Mouse (Mus musculus): ENCODE data around the gene Dnajb4. TPM values are rescaled to one million over a fixed set of nuclear protein-coding genes. Genes with fewer than 3 reads are reported as not detected.
"Not testable (repeated sequence)": the region's sequence is repeated elsewhere in the genome, so short reads cannot be mapped to it uniquely, and the experiment has no call there.

Dnajb4 gene
- polyA plus RNA-seq, 1 experiment: 26.0 TPM

DNA sequence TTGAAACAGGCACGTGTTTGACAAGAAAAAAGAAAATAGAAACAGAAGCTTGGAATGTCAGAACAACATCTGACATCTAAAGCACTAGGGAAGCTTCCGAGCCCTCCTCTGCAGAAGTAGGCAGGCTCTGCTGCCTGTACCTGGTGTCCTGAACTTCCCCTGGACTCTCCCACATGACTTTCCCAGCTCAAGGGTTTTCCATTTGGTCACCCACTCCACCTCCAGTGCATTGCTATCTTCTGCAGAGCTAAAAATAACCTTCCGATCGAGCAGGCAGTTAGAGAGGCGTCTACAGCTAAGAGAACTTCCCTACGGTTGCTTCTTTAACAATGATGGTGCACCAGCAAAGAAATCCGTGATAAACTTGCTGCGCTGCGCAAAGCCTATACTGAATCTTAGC is 76.5 kb downstream of the Dnajb4 start:
- Histone ChIP-seq H3K27ac (ENCODE audit: insufficient read depth, low read depth, low read length) (no peak overlapping the region), H3K4me1 (ENCODE audit: control insufficient read depth, insufficient read depth, low read length) (peaks cover 8% of the 10 kb centered on the region), H3K4me3 (ENCODE audit: insufficient read depth, low read length) (no peak overlapping the region)
- no peak for TF ChIP-seq CTCF (IDR thresholded peaks at IDR 0.05; ENCODE audit: low read depth, low read length)
- TF ChIP-seq POLR2A (IDR thresholded peaks at IDR 0.05; ENCODE audit: borderline replicate concordance, low read depth, low read length): no peak

DNA sequence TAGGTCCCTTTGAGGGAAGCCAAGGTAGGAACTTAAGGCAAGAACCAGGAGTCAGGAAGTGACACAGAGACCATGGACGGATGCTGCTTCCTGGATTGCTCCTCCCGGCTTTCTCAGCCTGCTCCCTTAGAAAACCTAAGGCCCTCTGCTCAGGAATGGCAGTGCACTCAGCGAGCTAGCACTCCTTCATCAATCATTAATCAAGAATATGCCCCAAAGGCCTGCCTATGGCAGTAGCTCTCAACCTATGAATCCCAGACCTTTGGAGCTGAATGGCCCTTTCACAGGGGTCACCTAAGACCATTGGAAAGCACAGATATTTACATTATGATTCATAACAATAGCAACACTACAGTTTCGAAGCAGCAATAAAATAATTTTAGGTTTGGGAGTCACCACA is 79.1 kb downstream of the Dnajb4 start:
- Histone ChIP-seq H3K27ac (ENCODE audit: insufficient read depth, low read depth, low read length) (no peak overlapping the region), H3K4me3 (ENCODE audit: insufficient read depth, low read length) (no peak overlapping the region), H3K4me1 (ENCODE audit: control insufficient read depth, insufficient read depth, low read length) (peaks cover 8% of the 10 kb centered on the region)
- no peak for TF ChIP-seq CTCF (IDR thresholded peaks at IDR 0.05; ENCODE audit: low read depth, low read length)
- no peak for TF ChIP-seq POLR2A (IDR thresholded peaks at IDR 0.05; ENCODE audit: borderline replicate concordance, low read depth, low read length)

DNA sequence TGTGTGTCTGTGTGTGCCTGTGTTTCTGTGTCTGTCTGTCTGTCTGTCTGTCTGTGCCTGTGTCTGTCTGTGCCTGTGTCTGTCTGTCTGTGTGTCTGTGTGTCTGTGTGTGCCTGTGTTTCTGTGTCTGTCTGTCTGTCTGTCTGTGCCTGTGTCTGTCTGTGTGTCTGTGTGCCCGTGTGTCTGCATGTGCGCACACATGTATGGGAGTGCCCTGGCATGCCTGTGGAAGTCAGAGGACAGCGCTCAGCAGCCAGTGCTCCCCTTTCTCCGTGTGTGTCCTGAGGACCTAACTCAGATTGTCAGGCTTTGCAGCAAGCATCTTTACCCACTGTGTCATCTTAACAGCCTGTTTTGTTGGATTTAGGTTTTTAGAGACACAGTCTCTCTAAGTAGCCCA is 80.7 kb downstream of the Dnajb4 start:
- not testable (repeated sequence) for H3K27ac ChIP-seq (ENCODE audit: insufficient read depth, low read depth, low read length); H3K4me3 ChIP-seq (ENCODE audit: insufficient read depth, low read length); H3K4me1 ChIP-seq (ENCODE audit: control insufficient read depth, insufficient read depth, low read length)

DNA sequence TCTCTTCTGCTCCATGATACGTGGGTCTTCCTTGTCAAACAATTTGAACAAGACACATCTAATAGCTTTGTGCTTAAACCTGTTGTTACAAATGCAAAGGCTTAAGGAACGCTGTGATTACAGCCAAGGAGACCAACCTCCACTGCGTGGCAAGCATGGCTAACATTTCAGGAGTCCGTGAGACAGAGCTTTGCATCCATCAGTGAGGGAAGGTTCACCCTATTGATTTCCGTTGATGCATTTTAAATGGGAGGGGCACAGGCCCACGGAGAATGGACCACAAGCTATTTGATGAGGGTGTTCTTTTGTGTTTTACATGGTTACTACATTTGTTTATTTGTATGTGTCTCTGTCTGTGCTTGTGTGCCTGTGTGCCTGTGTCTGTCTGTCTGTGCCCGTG is 81.5 kb downstream of the Dnajb4 start:
- Histone ChIP-seq H3K27ac (ENCODE audit: insufficient read depth, low read depth, low read length) (no peak overlapping the region), H3K4me3 (ENCODE audit: insufficient read depth, low read length) (no peak overlapping the region), H3K4me1 (ENCODE audit: control insufficient read depth, insufficient read depth, low read length) (peaks cover 3% of the 10 kb centered on the region)
- TF ChIP-seq POLR2A (IDR thresholded peaks at IDR 0.05; ENCODE audit: borderline replicate concordance, low read depth, low read length): no peak
- TF ChIP-seq CTCF (IDR thresholded peaks at IDR 0.05; ENCODE audit: low read depth, low read length): no peak

Other genes starting within 250 kb of the Dnajb4 start
- 1.2 TPM in 1 of 2 replicates, not detected in the other for gene Gipc2, start 44.1 kb downstream of the Dnajb4 start, polyA plus RNA-seq (2012; ENCODE audit: insufficient read depth, insufficient read length, missing spikeins)
- gene Fubp1, start 120 bp upstream of the Dnajb4 start, polyA plus RNA-seq (2012; ENCODE audit: insufficient read depth, insufficient read length, missing spikeins): 49.4 and 50.8 TPM in 2 replicates
- 1.5 and 1.6 TPM in 2 replicates for gene Nexn, start 56.0 kb upstream of the Dnajb4 start, polyA plus RNA-seq (2012; ENCODE audit: insufficient read depth, insufficient read length, missing spikeins)
- gene Miga1, start 130.1 kb upstream of the Dnajb4 start, polyA plus RNA-seq (2012; ENCODE audit: insufficient read depth, insufficient read length, missing spikeins): 3.9 and 4.8 TPM in 2 replicates
- 36.1 TPM in 2 replicates for gene Usp33, start 136.2 kb upstream of the Dnajb4 start, polyA plus RNA-seq (2012; ENCODE audit: insufficient read depth, insufficient read length, missing spikeins)
- gene Zzz3, start 185.2 kb upstream of the Dnajb4 start, polyA plus RNA-seq (2012; ENCODE audit: insufficient read depth, insufficient read length, missing spikeins): 32.0 and 40.5 TPM in 2 replicates